In the genomic region with DNA sequence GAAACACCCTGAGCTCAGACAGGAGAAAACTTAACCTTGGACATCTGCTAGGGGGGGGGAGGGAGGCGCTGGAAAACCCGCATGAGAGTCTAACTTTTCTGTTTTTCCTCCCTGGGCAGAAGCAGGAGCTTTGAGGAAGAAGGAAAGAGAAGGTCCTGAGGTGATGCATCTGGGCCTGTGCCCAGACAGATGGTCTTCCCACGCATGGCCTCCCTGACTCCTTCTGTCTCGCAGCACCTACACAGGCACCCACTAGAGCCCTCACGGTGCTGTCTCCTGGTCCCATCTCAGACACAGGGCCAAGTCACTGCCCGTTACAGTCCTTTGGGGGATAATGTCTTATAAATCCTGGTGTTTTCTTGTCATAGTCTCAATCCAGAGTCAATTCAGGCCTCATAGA, we compare ENCODE assay signal across 10 mouse cellular contexts. TPM values are rescaled to one million over a fixed set of nuclear protein-coding genes. Genes with fewer than 3 reads are reported as not detected.
DNase-seq lines count a peak whose midpoint lies in the region; ATAC-seq and TF ChIP-seq lines count a peak whose summit lies in the region.
"Had no signal": no experiment of that assay in that cellular context is flagged by ENCODE, and none has a peak within 500 bp of the region (broad histone marks: within the 10 kb centered on the region; RNA-seq: fewer than 3 reads in every experiment).

No protein-coding gene starts in this region.

- no peaks in the 10 kb centered on the region for H3K36me3 ChIP-seq in intestine, embryonic 15.5 days
- no peaks in the 10 kb centered on the region for H3K36me3 ChIP-seq in intestine, postnatal 0 days (ENCODE audit: control insufficient read depth, insufficient read depth)
- no peaks in the 10 kb centered on the region for H3K36me3 ChIP-seq in forebrain, postnatal 0 days (ENCODE audit: insufficient read depth)
- no peaks in the 10 kb centered on the region for H3K36me3 ChIP-seq in midbrain, embryonic 15.5 days (replicated peaks)

- no peak overlapping the region for H3K4me2 ChIP-seq in intestine, embryonic 15.5 days (replicated peaks)
- no peak overlapping the region for H3K4me2 ChIP-seq in intestine, postnatal 0 days (replicated peaks; ENCODE audit: low read depth)
- H3K4me2 ChIP-seq in forebrain, postnatal 0 days (ENCODE audit: low read depth): no peak overlapping the region
- no peak overlapping the region for H3K4me2 ChIP-seq in midbrain, embryonic 15.5 days

- WGBS in intestine, embryonic 15.5 days: 69% methylated on average over 6 of the region's 6 CpGs
- WGBS in intestine, postnatal 0 days: 80% methylated on average over 6 of the region's 6 CpGs
- 56% methylated on average over 6 of the region's 6 CpGs for WGBS in forebrain, postnatal 0 days
- WGBS in midbrain, embryonic 15.5 days: 57% methylated on average over 6 of the region's 6 CpGs

- H3K27me3 ChIP-seq in intestine, embryonic 15.5 days (replicated peaks): no peaks in the 10 kb centered on the region
- H3K27me3 ChIP-seq in intestine, postnatal 0 days (replicated peaks; ENCODE audit: control insufficient read depth, insufficient read depth, low read length): no peaks in the 10 kb centered on the region
- H3K27me3 ChIP-seq in forebrain, postnatal 0 days (ENCODE audit: insufficient read depth, low read length): no peaks in the 10 kb centered on the region
- no peaks in the 10 kb centered on the region for H3K27me3 ChIP-seq in midbrain, embryonic 15.5 days (replicated peaks)

- no peak overlapping the region for H3K27ac ChIP-seq in intestine, embryonic 15.5 days
- no peak overlapping the region for H3K27ac ChIP-seq in intestine, postnatal 0 days (ENCODE audit: low read depth, low read length)
- peak overlapping the region; percentile 83 for H3K27ac ChIP-seq in forebrain, postnatal 0 days (ENCODE audit: low read depth, low read length)
- H3K27ac ChIP-seq in midbrain, embryonic 15.5 days: peak overlapping the region; percentile 85

- DNase-seq in cerebellum, postnatal 36 days: peak; percentile 52 to 53
- no peak for DNase-seq in forebrain, postnatal 0 days
- no peak for DNase-seq in urinary bladder, postnatal 36 days (ENCODE audit: low spot score in 2 of 2)
- DNase-seq in gastrocnemius, postnatal 25 days: no peak
- DNase-seq: lung, adult 2 months; right cerebral cortex, postnatal 25 days had no signal

- H3K9ac ChIP-seq in intestine, embryonic 15.5 days: 0 out of 2 replicates have a peak overlapping the region, but pooled peaks have one; percentile 26
- no peak overlapping the region for H3K9ac ChIP-seq in intestine, postnatal 0 days (ENCODE audit: low read depth, low read length)
- no peak overlapping the region for H3K9ac ChIP-seq in forebrain, postnatal 0 days
- H3K9ac ChIP-seq in midbrain, embryonic 15.5 days: no peak overlapping the region

- no peak for ATAC-seq in intestine, embryonic 15.5 days
- no peak for ATAC-seq in intestine, postnatal 0 days
- no peak for ATAC-seq in forebrain, postnatal 0 days
- no peak for ATAC-seq in midbrain, embryonic 15.5 days (replicated peaks)
- ATAC-seq in megakaryocyte-erythroid progenitor cell, adult 5-6 weeks (replicated peaks; ENCODE audit: low FRiP score, low TSS enrichment, poor library complexity, severe bottlenecking): no peak

- peaks cover 40% of the 10 kb centered on the region for H3K4me1 ChIP-seq in intestine, embryonic 15.5 days (replicated peaks)
- H3K4me1 ChIP-seq in intestine, postnatal 0 days (replicated peaks; ENCODE audit: control insufficient read depth, insufficient read depth, low read length): no peaks in the 10 kb centered on the region
- peaks cover 40% of the 10 kb centered on the region for H3K4me1 ChIP-seq in forebrain, postnatal 0 days (ENCODE audit: insufficient read depth)
- peaks cover 76% of the 10 kb centered on the region for H3K4me1 ChIP-seq in midbrain, embryonic 15.5 days

- TF ChIP-seq CTCF in intestine, postnatal 0 days (IDR thresholded peaks at IDR 0.05; ENCODE audit: low read depth): no peak
- no peak for TF ChIP-seq CTCF in forebrain, postnatal 0 days (IDR thresholded peaks at IDR 0.05; ENCODE audit: low read depth)

- H3K9me3 ChIP-seq in intestine, embryonic 15.5 days: no peaks in the 10 kb centered on the region
- no peaks in the 10 kb centered on the region for H3K9me3 ChIP-seq in intestine, postnatal 0 days (ENCODE audit: control insufficient read depth)
- H3K9me3 ChIP-seq in forebrain, postnatal 0 days (ENCODE audit: low read length): no peaks in the 10 kb centered on the region
- no peaks in the 10 kb centered on the region for H3K9me3 ChIP-seq in midbrain, embryonic 15.5 days

- no peak overlapping the region for H3K4me3 ChIP-seq in intestine, embryonic 15.5 days (replicated peaks)
- H3K4me3 ChIP-seq in intestine, postnatal 0 days (ENCODE audit: low read depth, low read length): no peak overlapping the region
- no peak overlapping the region for H3K4me3 ChIP-seq in forebrain, postnatal 0 days (ENCODE audit: low read depth, low read length)
- H3K4me3 ChIP-seq in midbrain, embryonic 15.5 days: no peak overlapping the region

RNA-seq across cellular contexts. Expression of gene BC034090, which starts 11.5 kb away (rescaled TPM):
- 1.7 and 2.2 TPM in 2 replicates for polyA plus RNA-seq in intestine, embryonic 15.5 days (2015; fragmentation: Nextera tagmentation; extraction: Ambion mirVana)
- 1.0 and 1.3 TPM in 2 replicates for polyA plus RNA-seq in intestine, postnatal 0 days (2015; fragmentation: Nextera tagmentation; extraction: Ambion mirVana)
- total RNA-seq in forebrain, postnatal 0 days (2014; rRNA removed): 7.4 and 9.9 TPM in 2 replicates
- 1.4 and 2.5 TPM in 2 replicates for polyA plus RNA-seq in forebrain, postnatal 0 days (2015; fragmentation: Nextera tagmentation; extraction: Ambion mirVana)
- 4.0 and 4.3 TPM in 2 replicates for polyA plus RNA-seq in midbrain, embryonic 15.5 days (2015; fragmentation: Nextera tagmentation; extraction: Ambion mirVana)
- 1.1 TPM in 1 of 2 replicates, not detected in the other for total RNA-seq in megakaryocyte-erythroid progenitor cell, adult 5-6 weeks (2014; fragmentation: Nextera tagmentation)
- total RNA-seq in megakaryocyte-erythroid progenitor cell, adult 5-6 weeks (2017): not detected in 2 replicates
- total RNA-seq in gastrocnemius, postnatal 25 days (2021): 1 to 10 TPM; 1.7 to 2.3 TPM

Comparison
In these comparisons a context has a peak if more than half of its experiments do, and no peak if none do; other contexts are left out.
1. H3K27ac ChIP-seq: peak in forebrain, postnatal 0 days (single experiment) and midbrain, embryonic 15.5 days (single experiment); none in intestine, embryonic 15.5 days (single experiment) and intestine, postnatal 0 days (single experiment).
2. DNase-seq: peak in cerebellum, postnatal 36 days (2 of 2); none in forebrain, postnatal 0 days (single experiment), urinary bladder, postnatal 36 days (0 of 2) and gastrocnemius, postnatal 25 days (single experiment).